Mouse (Mus musculus) intestine, postnatal 0 days (tissue): ENCODE data around the gene Spi1. TPM values are rescaled to one million over a fixed set of nuclear protein-coding genes. Genes with fewer than 3 reads are reported as not detected.

ENCODE experiments used
- ATAC-seq: fragments of 200-750 bp; cut with Nextera tagmentation; 2 replicates; pipeline ENCODE4 v1.8.0; 2017; ENCODE audit warnings: mild to moderate bottlenecking, moderate TSS enrichment, moderate library complexity
- H3K27ac ChIP-seq: fragments of 300-500 bp; sonication (generic); 2 replicates; pipeline ENCODE4 v1.5.1; 2014; ENCODE audit warnings: mild to moderate bottlenecking, low read depth, low read length, moderate library complexity
- H3K27me3 ChIP-seq: fragments of 300-500 bp; sonication (generic); replicated peaks from 2 replicates; pipeline ENCODE4 v1.6.1; 2014; ENCODE audit warnings: low read length, mixed read lengths; ENCODE audit not compliant: control insufficient read depth, insufficient read depth
- H3K36me3 ChIP-seq: fragments of 300-500 bp; sonication (generic); 2 replicates; pipeline ENCODE4 v1.6.1; 2014; ENCODE audit warnings: mild to moderate bottlenecking, moderate library complexity; ENCODE audit not compliant: control insufficient read depth, insufficient read depth
- H3K4me1 ChIP-seq: fragments of 300-500 bp; sonication (generic); replicated peaks from 2 replicates; pipeline ENCODE4 v1.6.1; 2014; ENCODE audit warnings: antibody characterized with exemption, low read length, mixed read lengths; ENCODE audit not compliant: control insufficient read depth, insufficient read depth
- H3K4me2 ChIP-seq: fragments of 300-500 bp; sonication (generic); replicated peaks from 2 replicates; pipeline ENCODE4 v1.6.1; 2014; ENCODE audit warnings: low read depth, mild to moderate bottlenecking, moderate library complexity
- H3K4me3 ChIP-seq: fragments of 300-500 bp; sonication (generic); 2 replicates; pipeline ENCODE4 v1.5.1; 2014; ENCODE audit warnings: low read depth, low read length
- H3K9ac ChIP-seq: fragments of 300-500 bp; sonication (generic); 2 replicates; pipeline ENCODE4 v1.6.1; 2014; ENCODE audit warnings: mild to moderate bottlenecking, low read depth, low read length
- H3K9me3 ChIP-seq: fragments of 300-500 bp; sonication (generic); 2 replicates; pipeline ENCODE4 v1.6.1; 2016; ENCODE audit warnings: mixed run types; ENCODE audit not compliant: control insufficient read depth
- CTCF ChIP-seq: sonication (generic); IDR thresholded peaks from 2 replicates; pipeline ENCODE4 v1.5.1; 2016; ENCODE audit warnings: low read depth, mild to moderate bottlenecking, control low read depth, antibody characterized with exemption, moderate library complexity
- WGBS: fragments of 180-500 bp; shearing (Covaris S2); extraction: QIAGEN DNeasy Blood & Tissue Kit; methylation state at CpG from one replicate; pipeline ENCODE4 v1.1.7; 2014; 5-methylcytosine and 5-hydroxymethylcytosine counted together
- polyA plus RNA-seq: library from polyadenylated mRNA; unstranded; fragments of >200 nt; fragmentation: Nextera tagmentation; extraction: Ambion mirVana; gene quantifications from 2 replicates; pipeline ENCODE4 v1.2.1, GENCODE M21; 2015

Gene Spi1
- polyA plus RNA-seq, 1 experiment from 2014 or later = 5.1 TPM

GRCm38 (mm10) chr2:91154091-91154490 lies 71.9 kb downstream of the Spi1 start:
- Histone ChIP-seq H3K4me2 (no peak overlapping the region), H3K9me3 (no peaks in the 10 kb centered on the region), H3K9ac (no peak overlapping the region), H3K36me3 (peaks cover 40% of the 10 kb centered on the region), H3K4me3 (no peak overlapping the region), H3K27ac (no peak overlapping the region), H3K27me3 (no peaks in the 10 kb centered on the region), H3K4me1 (no peaks in the 10 kb centered on the region)
- no peak for ATAC-seq
- no peak for TF ChIP-seq CTCF
- WGBS = 95% methylated on average over 3 of the region's 3 CpGs

GRCm38 (mm10) chr2:91157002-91157752 lies 75.0 kb downstream of the Spi1 start:
- no peak for ATAC-seq
- H3K27me3 ChIP-seq = no peaks in the 10 kb centered on the region
- no peak overlapping the region for H3K27ac ChIP-seq
- no peak overlapping the region for H3K4me3 ChIP-seq
- WGBS = 34% methylated on average over 6 of the region's 6 CpGs
- no peak for TF ChIP-seq CTCF
- peaks cover 45% of the 10 kb centered on the region for H3K36me3 ChIP-seq
- no peak overlapping the region for H3K4me2 ChIP-seq
- no peaks in the 10 kb centered on the region for H3K9me3 ChIP-seq
- H3K4me1 ChIP-seq = no peaks in the 10 kb centered on the region
- no peak overlapping the region for H3K9ac ChIP-seq

- H3K9ac ChIP-seq = no peak overlapping the region
- H3K4me1 ChIP-seq = no peaks in the 10 kb centered on the region
- no peak overlapping the region for H3K27ac ChIP-seq
- no peaks in the 10 kb centered on the region for H3K27me3 ChIP-seq
- peaks cover 71% of the 10 kb centered on the region for H3K36me3 ChIP-seq
- ATAC-seq = no peak
- no peak for TF ChIP-seq CTCF
- WGBS = 80% methylated on average over 6 of the region's 6 CpGs
- no peak overlapping the region for H3K4me2 ChIP-seq
- no peak overlapping the region for H3K4me3 ChIP-seq
- no peaks in the 10 kb centered on the region for H3K9me3 ChIP-seq
Measured at GRCm38 (mm10) chr2:91160591-91160990, 78.4 kb downstream of the Spi1 start.

GRCm38 (mm10) chr2:91162952-91163351 lies 80.8 kb downstream of the Spi1 start:
- TF ChIP-seq CTCF = no peak
- Histone ChIP-seq H3K4me3 (no peak overlapping the region), H3K9ac (no peak overlapping the region), H3K36me3 (peaks cover 68% of the 10 kb centered on the region), H3K27me3 (no peaks in the 10 kb centered on the region), H3K9me3 (no peaks in the 10 kb centered on the region), H3K4me2 (no peak overlapping the region), H3K4me1 (no peaks in the 10 kb centered on the region), H3K27ac (no peak overlapping the region)
- ATAC-seq = no peak
- 76% methylated on average over 4 of the region's 4 CpGs for WGBS

- Histone ChIP-seq H3K36me3 (peaks cover 68% of the 10 kb centered on the region), H3K4me3 (no peak overlapping the region), H3K27ac (no peak overlapping the region; the same call in 1 of the 2 replicates), H3K27me3 (no peaks in the 10 kb centered on the region), H3K4me1 (no peaks in the 10 kb centered on the region), H3K4me2 (no peak overlapping the region), H3K9ac (no peak overlapping the region), H3K9me3 (no peaks in the 10 kb centered on the region)
- WGBS = 75% methylated on average over 5 of the region's 5 CpGs
- ATAC-seq = no peak
- TF ChIP-seq CTCF = no peak
Measured at GRCm38 (mm10) chr2:91163532-91163931, 81.3 kb downstream of the Spi1 start.

GRCm38 (mm10) chr2:91164991-91165390 lies 82.8 kb downstream of the Spi1 start:
- Histone ChIP-seq H3K9ac (no peak overlapping the region), H3K27ac (no peak overlapping the region), H3K36me3 (peaks cover 71% of the 10 kb centered on the region), H3K4me1 (no peaks in the 10 kb centered on the region), H3K27me3 (no peaks in the 10 kb centered on the region), H3K4me3 (no peak overlapping the region), H3K4me2 (no peak overlapping the region), H3K9me3 (no peaks in the 10 kb centered on the region)
- ATAC-seq = no peak
- WGBS = 83% methylated on average over 6 of the region's 6 CpGs
- no peak for TF ChIP-seq CTCF

Other genes with a start within 250 kb of the Spi1 start
- 196 and 216 TPM in 2 replicates for gene Mtch2, start 235.2 kb upstream of the Spi1 start, polyA plus RNA-seq
- 6.5 and 7.6 TPM in 2 replicates for gene C1qtnf4, start 196.5 kb upstream of the Spi1 start, polyA plus RNA-seq
- 12.0 and 13.1 TPM in 2 replicates for gene Kbtbd4, start 177.7 kb upstream of the Spi1 start, polyA plus RNA-seq
- gene Ndufs3, start 177.6 kb upstream of the Spi1 start, polyA plus RNA-seq = 263 and 280 TPM in 2 replicates
- gene Celf1, start 142.0 kb upstream of the Spi1 start, polyA plus RNA-seq = 34.9 and 41.0 TPM in 2 replicates
- gene Rapsn, start 46.8 kb upstream of the Spi1 start, polyA plus RNA-seq = 0.50 and 0.55 TPM in 2 replicates
- gene Psmc3, start 28.4 kb upstream of the Spi1 start, polyA plus RNA-seq = 155 and 163 TPM in 2 replicates
- 12.6 and 15.0 TPM in 2 replicates for gene Slc39a13, start 12.0 kb upstream of the Spi1 start, polyA plus RNA-seq
- not detected in 2 replicates for gene Mybpc3, start 35.8 kb downstream of the Spi1 start, polyA plus RNA-seq
- gene Madd, start 101.4 kb downstream of the Spi1 start, polyA plus RNA-seq = 3.1 and 4.7 TPM in 2 replicates
- gene Nr1h3, start 120.4 kb downstream of the Spi1 start, polyA plus RNA-seq = 22.7 TPM in 2 replicates
- 20.4 and 20.5 TPM in 2 replicates for gene Acp2, start 120.5 kb downstream of the Spi1 start, polyA plus RNA-seq
- gene Ddb2, start 154.6 kb downstream of the Spi1 start, polyA plus RNA-seq = 4.4 and 6.1 TPM in 2 replicates
- 6.5 and 7.3 TPM in 2 replicates for gene Pacsin3, start 173.6 kb downstream of the Spi1 start, polyA plus RNA-seq
- 37.6 and 39.0 TPM in 2 replicates for gene Arfgap2, start 182.6 kb downstream of the Spi1 start, polyA plus RNA-seq